Mouse (Mus musculus) left cerebral cortex, postnatal 14 days (tissue): ENCODE data around the gene Cfap161. TPM values are rescaled to one million over a fixed set of nuclear protein-coding genes. Genes with fewer than 3 reads are reported as not detected.
A peak's percentile ranks its signal among the peaks of the same experiment; 100 is the strongest.

ENCODE experiments used
- DNase-seq, 2 experiments: peaks; one replicate each; pipeline ENCODE4 v3.0.0; 2021 to 2022; ENCODE audit warnings: low spot score in 2 of 2, mixed read lengths in 1 of 2
- intact Hi-C: fragments of 180-260 bp; cut with DNase I; formaldehyde crosslinking; loops from one replicate; pipeline ENCODE4 v1.15.1; 2025
- total RNA-seq, 2 experiments: library from RNA; stranded (reverse); gene quantifications; 2 replicates each; pipeline ENCODE4 v1.2.3; 2021

Cfap161 gene
- total RNA-seq, 2 experiments from 2014 or later = 0.64 to 0.68 TPM

- DNase-seq = peak in 1 of 2 experiments; percentile 45
- intact Hi-C loops = no loop called here
Observed at GRCm38 (mm10) chr7:83809060-83809459, 14.4 kb upstream of the Cfap161 start.

GRCm38 (mm10) chr7:83806934-83807333 lies 12.3 kb upstream of the Cfap161 start:
- intact Hi-C loops = no loop called here

GRCm38 (mm10) chr7:83803777-83804176 lies 9.1 kb upstream of the Cfap161 start:
- intact Hi-C loops = loop anchor here (5.0 kb wide), 1 partner anchor 136 kb away; no protein-coding TSS in a partner anchor
- no peak for DNase-seq

More at GRCm38 (mm10) chr7:83806934-83807333, 12.3 kb upstream of the Cfap161 start:
- DNase-seq = no peak

GRCm38 (mm10) chr7:83802509-83802908 lies 7.8 kb upstream of the Cfap161 start:
- DNase-seq = peak; percentile 35 to 64
- intact Hi-C loops = loop anchor here (1.0 to 5.0 kb wide), 2 partner anchors 135 to 234 kb away; no protein-coding TSS in a partner anchor

GRCm38 (mm10) chr7:83802007-83802406 lies 7.3 kb upstream of the Cfap161 start:
- DNase-seq = no peak
- intact Hi-C loops = loop anchor here (1.0 to 5.0 kb wide), 2 partner anchors 135 to 234 kb away; no protein-coding TSS in a partner anchor

GRCm38 (mm10) chr7:83801483-83801875 lies 6.8 kb upstream of the Cfap161 start:
- intact Hi-C loops = loop anchor here (5.0 kb wide), 1 partner anchor 134 kb away; no protein-coding TSS in a partner anchor
- no peak for DNase-seq

GRCm38 (mm10) chr7:83800561-83801482 lies 6.1 kb upstream of the Cfap161 start:
- DNase-seq = peak in 1 of 2 experiments; percentile 46
- intact Hi-C loops = loop anchor here (5.0 kb wide), 1 partner anchor 134 kb away; no protein-coding TSS in a partner anchor

- no peak for DNase-seq
- intact Hi-C loops = loop anchor here (5.0 kb wide), 1 partner anchor 133 kb away; no protein-coding TSS in a partner anchor
Observed at GRCm38 (mm10) chr7:83800071-83800470, 5.4 kb upstream of the Cfap161 start.

- DNase-seq = no peak
- intact Hi-C loops = loop anchor here (10.0 kb wide), 1 partner anchor 1083 kb away; no protein-coding TSS in a partner anchor
Observed at GRCm38 (mm10) chr7:83798004-83798403, 3.3 kb upstream of the Cfap161 start.

- no peak for DNase-seq
- intact Hi-C loops = loop anchor here (10.0 kb wide), 1 partner anchor 1081 kb away; no protein-coding TSS in a partner anchor
Observed at GRCm38 (mm10) chr7:83796177-83796576, 1.5 kb upstream of the Cfap161 start.

GRCm38 (mm10) chr7:83794006-83794683 lies 535 bp downstream of the Cfap161 start:
- intact Hi-C loops = loop anchor here (10.0 kb wide), 1 partner anchor 1079 kb away; no protein-coding TSS in a partner anchor
- no peak for DNase-seq

GRCm38 (mm10) chr7:83780881-83781280 lies 13.8 kb downstream of the Cfap161 start:
- intact Hi-C loops = no loop called here

GRCm38 (mm10) chr7:83780026-83780425 lies 14.7 kb downstream of the Cfap161 start:
- intact Hi-C loops = no loop called here
- DNase-seq = no peak

More at GRCm38 (mm10) chr7:83780881-83781280, 13.8 kb downstream of the Cfap161 start:
- DNase-seq = no peak

- intact Hi-C loops = loop anchor here (10.0 kb wide), 1 partner anchor 214 kb away; no protein-coding TSS in a partner anchor
- DNase-seq = no peak
Observed at GRCm38 (mm10) chr7:83779028-83779427, 15.7 kb downstream of the Cfap161 start.

GRCm38 (mm10) chr7:83778516-83778915 lies 16.2 kb downstream of the Cfap161 start:
- DNase-seq = no peak

GRCm38 (mm10) chr7:83774721-83775120 lies 20.0 kb downstream of the Cfap161 start:
- intact Hi-C loops = loop anchor here (5.0 to 10.0 kb wide), 3 partner anchors 77 to 210 kb away; no protein-coding TSS in a partner anchor
- DNase-seq = peak; percentile 45 to 46

More at GRCm38 (mm10) chr7:83778516-83778915, 16.2 kb downstream of the Cfap161 start:
- intact Hi-C loops = loop anchor here (10.0 kb wide), 1 partner anchor 214 kb away; no protein-coding TSS in a partner anchor

- no peak for DNase-seq
- intact Hi-C loops = no loop called here
Observed at GRCm38 (mm10) chr7:83763674-83764073, 31.0 kb downstream of the Cfap161 start.

- DNase-seq = no peak
- intact Hi-C loops = no loop called here
Observed at GRCm38 (mm10) chr7:83762336-83762735, 32.3 kb downstream of the Cfap161 start.

GRCm38 (mm10) chr7:83751055-83751454 lies 43.6 kb downstream of the Cfap161 start:
- intact Hi-C loops = no loop called here
- no peak for DNase-seq
